Mouse (Mus musculus) G1E (cell line): Measurements from ENCODE around the gene Akt2.
"Not testable (repeated sequence)": the region's sequence is repeated elsewhere in the genome, so short reads cannot be mapped to it uniquely, and the experiment has no call there.

Experiments used
- CTCF ChIP-seq: IDR thresholded peaks from 2 replicates; pipeline ENCODE4 v1.5.1; 2012; ENCODE audit warnings: low read depth, low read length, inconsistent platforms, mixed read lengths
- POLR2AphosphoS5 ChIP-seq: IDR thresholded peaks from 2 replicates; pipeline ENCODE4 v1.6.1; 2012; ENCODE audit warnings: low read depth, low read length, inconsistent platforms; ENCODE audit not compliant: insufficient replicate concordance

- TF ChIP-seq CTCF, POLR2AphosphoS5: not testable (repeated sequence)
Measured at GRCm38 (mm10) chr7:27635094-27635493, 43.7 kb downstream of the Akt2 start.
